Mouse (Mus musculus) urinary bladder, postnatal 25 days (tissue): ENCODE measurements at regions not wholly inside any gene's neighbourhood (a gene's known extent, or its start where the extent isn't known, plus 50 kb on each side); places are given as distances from the start of the nearest gene placed in this dataset.

ENCODE experiments used
- DNase-seq: peaks from one replicate; pipeline ENCODE4 v3.0.0; 2022; ENCODE audit warnings: low spot score

GRCm38 (mm10) chr9:61296311-61296947 lies 75.7 kb upstream of the Tle3 start:
- no peak for DNase-seq

GRCm38 (mm10) chr9:61297385-61297784 lies 74.8 kb upstream of the Tle3 start:
- DNase-seq = no peak

GRCm38 (mm10) chr9:61299873-61300560 lies 72.1 kb upstream of the Tle3 start:
- no peak for DNase-seq

GRCm38 (mm10) chr9:61301070-61301469 lies 71.1 kb upstream of the Tle3 start:
- no peak for DNase-seq

GRCm38 (mm10) chr9:61302724-61303123 lies 69.4 kb upstream of the Tle3 start:
- no peak for DNase-seq

GRCm38 (mm10) chr9:61306306-61306705 lies 65.9 kb upstream of the Tle3 start:
- no peak for DNase-seq

- no peak for DNase-seq
These were observed 63.1 kb upstream of the Tle3 start for GRCm38 (mm10) chr9:61309096-61309495.

- DNase-seq = no peak
These were observed 62.2 kb upstream of the Tle3 start for GRCm38 (mm10) chr9:61309768-61310493.

- no peak for DNase-seq
These were observed 61.6 kb upstream of the Tle3 start for GRCm38 (mm10) chr9:61310574-61310973.

- DNase-seq = no peak
These were observed 60.6 kb upstream of the Tle3 start for GRCm38 (mm10) chr9:61311604-61312003.

GRCm38 (mm10) chr9:61314630-61315179 lies 57.5 kb upstream of the Tle3 start:
- DNase-seq = no peak

- no peak for DNase-seq
These were observed 56.5 kb upstream of the Tle3 start for GRCm38 (mm10) chr9:61315371-61316298.

- DNase-seq = no peak
These were observed 55.7 kb upstream of the Tle3 start for GRCm38 (mm10) chr9:61316442-61316841.

- no peak for DNase-seq
These were observed 52.4 kb upstream of the Tle3 start for GRCm38 (mm10) chr9:61319721-61320120.

- DNase-seq = no peak
These were observed 50.9 kb upstream of the Tle3 start for GRCm38 (mm10) chr9:61321314-61321713.

GRCm38 (mm10) chr9:61321825-61322224 lies 50.3 kb upstream of the Tle3 start:
- DNase-seq = no peak

GRCm38 (mm10) chr9:61322333-61322732 lies 49.8 kb upstream of the Tle3 start:
- no peak for DNase-seq
